ENCODE assay signal across 27 mouse cellular contexts in the genomic region with DNA sequence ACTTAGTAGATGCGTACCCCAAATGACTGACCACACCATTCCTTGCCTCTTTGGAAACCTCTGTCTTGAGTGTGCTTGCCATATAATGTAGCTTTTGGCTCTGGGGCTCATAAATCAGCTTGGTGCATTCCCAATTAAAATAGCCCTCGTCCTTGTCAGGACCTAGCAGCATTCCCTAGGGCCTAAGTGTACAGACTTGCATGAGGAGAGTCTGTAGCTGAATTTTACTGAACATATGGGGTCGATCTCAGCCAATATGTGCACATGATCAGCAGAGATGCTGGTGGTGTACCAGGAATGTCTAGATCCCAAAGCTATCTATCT.
DNase-seq lines count a peak whose midpoint lies in the region; ATAC-seq and TF ChIP-seq lines count a peak whose summit lies in the region.
"Had no signal": no experiment of that assay in that cellular context is flagged by ENCODE, and none has a peak within 500 bp of the region (broad histone marks: within the 10 kb centered on the region; RNA-seq: fewer than 3 reads in every experiment).

No protein-coding gene starts in this region.

- H3K27ac ChIP-seq in hindbrain, embryonic 10.5 days, result peak overlapping the region; percentile 45; the same call in 1 of the 2 replicates
- no peak overlapping the region for H3K27ac ChIP-seq in hindbrain, postnatal 0 days
- H3K27ac ChIP-seq in midbrain, embryonic 12.5 days (replicated peaks), result peak overlapping the region; percentile 63
- H3K27ac ChIP-seq in midbrain, embryonic 16.5 days (ENCODE audit: low read length), result no peak overlapping the region
- H3K27ac ChIP-seq in hindbrain, embryonic 11.5 days (ENCODE audit: low read depth, low read length), result peak overlapping the region; percentile 30; the same call in 1 of the 2 replicates
- peak overlapping the region; percentile 40; the same call in 1 of the 2 replicates for H3K27ac ChIP-seq in hindbrain, embryonic 13.5 days
- H3K27ac ChIP-seq: embryonic facial prominence, embryonic 10.5 days; embryonic facial prominence, embryonic 15.5 days; forebrain, embryonic 12.5 days; heart, embryonic 10.5 days; heart, embryonic 15.5 days; kidney, embryonic 15.5 days; limb, embryonic 10.5 days; limb, embryonic 15.5 days; liver, embryonic 13.5 days had no signal

- DNase-seq in hindbrain, embryonic 10.5 days (ENCODE audit: low spot score), result no peak
- no peak for DNase-seq in hindbrain, postnatal 0 days (ENCODE audit: low spot score)
- DNase-seq in hindbrain, embryonic 11.5 days (ENCODE audit: low spot score), result no peak
- no peak for DNase-seq in thymus, postnatal 14 days
- no peak for DNase-seq in ovary, postnatal 14 days (ENCODE audit: low spot score)
- DNase-seq: adrenal gland, postnatal 25 days; cerebellum, adult 18-20 months; gastrocnemius, postnatal 14 days; heart, postnatal 36 days; kidney, postnatal 4 days; liver, embryonic 13.5 days; lung, adult 2 months; lung, postnatal 10 days; right cerebral cortex, postnatal 14 days had no signal

- no peak for TF ChIP-seq CTCF in hindbrain, postnatal 0 days (IDR thresholded peaks at IDR 0.05; ENCODE audit: low read depth)

- H3K4me1 ChIP-seq in hindbrain, embryonic 10.5 days (replicated peaks), result peaks cover 9% of the 10 kb centered on the region
- H3K4me1 ChIP-seq in hindbrain, postnatal 0 days (ENCODE audit: insufficient read depth, low read length), result no peaks in the 10 kb centered on the region
- H3K4me1 ChIP-seq in midbrain, embryonic 12.5 days, result peaks cover 4% of the 10 kb centered on the region; the same call in 1 of the 2 replicates
- H3K4me1 ChIP-seq in midbrain, embryonic 16.5 days (ENCODE audit: control insufficient read depth, insufficient read depth, low read length), result peaks cover 6% of the 10 kb centered on the region
- 0 out of 2 replicates have a peak, but pooled peaks cover 2% of the 10 kb centered on the region for H3K4me1 ChIP-seq in hindbrain, embryonic 11.5 days (replicated peaks; ENCODE audit: control insufficient read depth, insufficient read depth, low read length)
- peaks cover 7% of the 10 kb centered on the region; the same call in 1 of the 2 replicates for H3K4me1 ChIP-seq in hindbrain, embryonic 13.5 days (replicated peaks)
- H3K4me1 ChIP-seq: embryonic facial prominence, embryonic 15.5 days; kidney, embryonic 15.5 days; limb, embryonic 10.5 days; limb, embryonic 15.5 days; liver, embryonic 13.5 days had no signal

- H3K4me2 ChIP-seq in hindbrain, postnatal 0 days (ENCODE audit: low read depth, low read length), result no peak overlapping the region
- H3K4me2 ChIP-seq in midbrain, embryonic 12.5 days (replicated peaks), result no peak overlapping the region
- H3K4me2 ChIP-seq in midbrain, embryonic 16.5 days (ENCODE audit: low read length), result no peak overlapping the region
- no peak overlapping the region for H3K4me2 ChIP-seq in hindbrain, embryonic 11.5 days (replicated peaks; ENCODE audit: low read depth, low read length)
- H3K4me2 ChIP-seq in hindbrain, embryonic 13.5 days, result no peak overlapping the region
- H3K4me2 ChIP-seq: embryonic facial prominence, embryonic 15.5 days; forebrain, embryonic 12.5 days; heart, embryonic 15.5 days; kidney, embryonic 15.5 days; limb, embryonic 15.5 days; liver, embryonic 13.5 days had no signal

- H3K9ac ChIP-seq in hindbrain, postnatal 0 days (replicated peaks; ENCODE audit: low read length), result no peak overlapping the region
- no peak overlapping the region for H3K9ac ChIP-seq in midbrain, embryonic 12.5 days (replicated peaks)
- no peak overlapping the region for H3K9ac ChIP-seq in midbrain, embryonic 16.5 days (ENCODE audit: low read depth, low read length)
- H3K9ac ChIP-seq in hindbrain, embryonic 11.5 days (ENCODE audit: low read depth, low read length), result no peak overlapping the region
- no peak overlapping the region for H3K9ac ChIP-seq in hindbrain, embryonic 13.5 days
- H3K9ac ChIP-seq: embryonic facial prominence, embryonic 15.5 days; forebrain, embryonic 12.5 days; heart, embryonic 15.5 days; kidney, embryonic 15.5 days; limb, embryonic 15.5 days; liver, embryonic 13.5 days had no signal

- WGBS in hindbrain, embryonic 10.5 days, result 70% methylated on average over 3 of the region's 3 CpGs
- WGBS in hindbrain, postnatal 0 days, result 51% methylated on average over 3 of the region's 3 CpGs
- 70% methylated on average over 3 of the region's 3 CpGs for WGBS in midbrain, embryonic 12.5 days
- 62% methylated on average over 3 of the region's 3 CpGs for WGBS in midbrain, embryonic 16.5 days
- 66% methylated on average over 3 of the region's 3 CpGs for WGBS in hindbrain, embryonic 11.5 days
- WGBS in hindbrain, embryonic 13.5 days, result 50% methylated on average over 3 of the region's 3 CpGs

- ATAC-seq in hindbrain, postnatal 0 days, result no peak
- peak; percentile 47 for ATAC-seq in midbrain, embryonic 12.5 days (ENCODE audit: low FRiP score, low read depth)
- no peak for ATAC-seq in midbrain, embryonic 16.5 days
- peak; percentile 71; the same call in 1 of the 2 replicates for ATAC-seq in hindbrain, embryonic 11.5 days (ENCODE audit: low FRiP score)
- ATAC-seq in hindbrain, embryonic 13.5 days (ENCODE audit: low FRiP score), result peak; percentile 32; the same call in 1 of the 2 replicates
- ATAC-seq: CD4-positive, CD25-positive, alpha-beta regulatory T cell, adult 4 months; intestine, postnatal 0 days had no signal

- H3K36me3 ChIP-seq in hindbrain, embryonic 10.5 days, result no peaks in the 10 kb centered on the region
- no peaks in the 10 kb centered on the region for H3K36me3 ChIP-seq in hindbrain, postnatal 0 days (ENCODE audit: insufficient read depth, low read length)
- H3K36me3 ChIP-seq in midbrain, embryonic 12.5 days, result no peaks in the 10 kb centered on the region
- H3K36me3 ChIP-seq in midbrain, embryonic 16.5 days (ENCODE audit: control insufficient read depth, insufficient read depth, low read length), result no peaks in the 10 kb centered on the region
- no peaks in the 10 kb centered on the region for H3K36me3 ChIP-seq in hindbrain, embryonic 11.5 days (ENCODE audit: control insufficient read depth, insufficient read depth, low read length)
- H3K36me3 ChIP-seq in hindbrain, embryonic 13.5 days, result no peaks in the 10 kb centered on the region
- H3K36me3 ChIP-seq: embryonic facial prominence, embryonic 10.5 days; embryonic facial prominence, embryonic 15.5 days; forebrain, embryonic 12.5 days; heart, embryonic 10.5 days; heart, embryonic 15.5 days; kidney, embryonic 15.5 days; limb, embryonic 10.5 days; limb, embryonic 15.5 days; liver, embryonic 13.5 days had no signal

- no peaks in the 10 kb centered on the region for H3K27me3 ChIP-seq in hindbrain, embryonic 10.5 days (ENCODE audit: insufficient read depth, poor library complexity, severe bottlenecking)
- no peaks in the 10 kb centered on the region for H3K27me3 ChIP-seq in hindbrain, postnatal 0 days (ENCODE audit: insufficient read depth, low read length)
- H3K27me3 ChIP-seq in midbrain, embryonic 12.5 days, result no peaks in the 10 kb centered on the region
- H3K27me3 ChIP-seq in midbrain, embryonic 16.5 days (ENCODE audit: control insufficient read depth, insufficient read depth, low read depth, low read length), result no peaks in the 10 kb centered on the region
- H3K27me3 ChIP-seq in hindbrain, embryonic 11.5 days (ENCODE audit: control insufficient read depth, insufficient read depth, low read length), result no peaks in the 10 kb centered on the region
- H3K27me3 ChIP-seq in hindbrain, embryonic 13.5 days, result no peaks in the 10 kb centered on the region
- H3K27me3 ChIP-seq: embryonic facial prominence, embryonic 15.5 days; forebrain, embryonic 12.5 days; heart, embryonic 15.5 days; kidney, embryonic 15.5 days; limb, embryonic 15.5 days; liver, embryonic 13.5 days had no signal

- H3K9me3 ChIP-seq in hindbrain, embryonic 10.5 days, result no peaks in the 10 kb centered on the region
- no peaks in the 10 kb centered on the region for H3K9me3 ChIP-seq in hindbrain, postnatal 0 days (ENCODE audit: low read length)
- no peaks in the 10 kb centered on the region for H3K9me3 ChIP-seq in midbrain, embryonic 12.5 days
- no peaks in the 10 kb centered on the region for H3K9me3 ChIP-seq in midbrain, embryonic 16.5 days (replicated peaks; ENCODE audit: control insufficient read depth, low read length, poor library complexity, severe bottlenecking)
- no peaks in the 10 kb centered on the region; the same call in 1 of the 2 replicates for H3K9me3 ChIP-seq in hindbrain, embryonic 11.5 days (ENCODE audit: control insufficient read depth, low read length)
- 0 out of 2 replicates have a peak, but pooled peaks cover 4% of the 10 kb centered on the region for H3K9me3 ChIP-seq in hindbrain, embryonic 13.5 days
- H3K9me3 ChIP-seq: embryonic facial prominence, embryonic 10.5 days; embryonic facial prominence, embryonic 15.5 days; forebrain, embryonic 12.5 days; heart, embryonic 10.5 days; heart, embryonic 15.5 days; kidney, embryonic 15.5 days; limb, embryonic 10.5 days; limb, embryonic 15.5 days; liver, embryonic 13.5 days had no signal

- no peak overlapping the region for H3K4me3 ChIP-seq in hindbrain, embryonic 10.5 days
- no peak overlapping the region for H3K4me3 ChIP-seq in hindbrain, postnatal 0 days (ENCODE audit: low read length)
- H3K4me3 ChIP-seq in midbrain, embryonic 12.5 days, result no peak overlapping the region
- H3K4me3 ChIP-seq in midbrain, embryonic 16.5 days (ENCODE audit: low read depth, low read length), result no peak overlapping the region
- H3K4me3 ChIP-seq in hindbrain, embryonic 11.5 days (ENCODE audit: low read depth, low read length), result no peak overlapping the region
- no peak overlapping the region for H3K4me3 ChIP-seq in hindbrain, embryonic 13.5 days
- H3K4me3 ChIP-seq: embryonic facial prominence, embryonic 10.5 days; embryonic facial prominence, embryonic 15.5 days; forebrain, embryonic 12.5 days; heart, embryonic 10.5 days; heart, embryonic 15.5 days; kidney, embryonic 15.5 days; limb, embryonic 10.5 days; limb, embryonic 15.5 days; liver, embryonic 13.5 days had no signal

Comparison
In these comparisons a context has a peak if more than half of its experiments do, and no peak if none do; other contexts are left out.
1. H3K27ac ChIP-seq: peak in hindbrain, embryonic 10.5 days (single experiment), midbrain, embryonic 12.5 days (single experiment), hindbrain, embryonic 11.5 days (single experiment) and hindbrain, embryonic 13.5 days (single experiment); none in hindbrain, postnatal 0 days (single experiment) and midbrain, embryonic 16.5 days (single experiment).
2. ATAC-seq: peak in midbrain, embryonic 12.5 days (single experiment), hindbrain, embryonic 11.5 days (single experiment) and hindbrain, embryonic 13.5 days (single experiment); none in hindbrain, postnatal 0 days (single experiment) and midbrain, embryonic 16.5 days (single experiment).